ENCODE assay signal across 9 mouse cellular contexts in genomic region chr12:76293192-76293591, GRCm38 (mm10). TPM values are rescaled to one million over a fixed set of nuclear protein-coding genes. Genes with fewer than 3 reads are reported as not detected.
DNase-seq lines count a peak whose midpoint lies in the region; ATAC-seq and TF ChIP-seq lines count a peak whose summit lies in the region.
"Had no signal": no experiment of that assay in that cellular context is flagged by ENCODE, and none has a peak within 500 bp of the region (broad histone marks: within the 10 kb centered on the region; RNA-seq: fewer than 3 reads in every experiment).

No protein-coding gene starts in this region.

- DNase-seq in kidney, adult 18-20 months, result peak; percentile 60
- DNase-seq in adrenal gland, postnatal 14 days, result peak; percentile 81
- peak; percentile 73 for DNase-seq in embryonic facial prominence, embryonic 10.5 days (ENCODE audit: low spot score)
- DNase-seq in kidney, postnatal 25 days, result peak; percentile 67 to 81
- DNase-seq in thymus, postnatal 0 days (ENCODE audit: low spot score), result peak; percentile 25

- no peaks in the 10 kb centered on the region for H3K27me3 ChIP-seq in kidney, embryonic 14.5 days (ENCODE audit: control insufficient read depth, insufficient read depth, low read length)
- no peaks in the 10 kb centered on the region for H3K27me3 ChIP-seq in E14TG2a.4 (ENCODE audit: insufficient read depth, low read length)
- H3K27me3 ChIP-seq in embryonic facial prominence, embryonic 10.5 days (replicated peaks; ENCODE audit: low read depth, poor library complexity, severe bottlenecking), result no peaks in the 10 kb centered on the region
- H3K27me3 ChIP-seq: lung, embryonic 15.5 days had no signal

- H3K36me3 ChIP-seq in kidney, embryonic 14.5 days (ENCODE audit: control insufficient read depth, insufficient read depth, low read length), result peaks cover 79% of the 10 kb centered on the region
- H3K36me3 ChIP-seq in E14TG2a.4 (ENCODE audit: insufficient read depth, low read length), result peaks cover 98% of the 10 kb centered on the region
- peaks cover 98% of the 10 kb centered on the region for H3K36me3 ChIP-seq in embryonic facial prominence, embryonic 10.5 days (replicated peaks)

- H3K9ac ChIP-seq in kidney, embryonic 14.5 days (ENCODE audit: low read depth, low read length), result no peak overlapping the region
- H3K9ac ChIP-seq: lung, embryonic 15.5 days had no signal

- no peak overlapping the region for H3K27ac ChIP-seq in kidney, embryonic 14.5 days (ENCODE audit: low read depth, low read length)
- no peak overlapping the region for H3K27ac ChIP-seq in embryonic facial prominence, embryonic 10.5 days (replicated peaks)
- H3K27ac ChIP-seq: lung, embryonic 15.5 days had no signal

- H3K4me1 ChIP-seq in kidney, embryonic 14.5 days (ENCODE audit: control insufficient read depth, insufficient read depth, low read length), result no peaks in the 10 kb centered on the region
- H3K4me1 ChIP-seq in E14TG2a.4 (replicated peaks; ENCODE audit: low read depth, low read length), result peaks cover 44% of the 10 kb centered on the region
- no peaks in the 10 kb centered on the region for H3K4me1 ChIP-seq in embryonic facial prominence, embryonic 10.5 days
- H3K4me1 ChIP-seq: lung, embryonic 15.5 days had no signal

- TF ChIP-seq CTCF in E14TG2a.4 (conservative IDR thresholded peaks at IDR 0.05; ENCODE audit: low read length), result peak; percentile 83

- WGBS in kidney, embryonic 14.5 days, result 62% methylated on average over 7 of the region's 7 CpGs
- WGBS in embryonic facial prominence, embryonic 10.5 days, result 66% methylated on average over 7 of the region's 7 CpGs

- H3K9me3 ChIP-seq in kidney, embryonic 14.5 days (ENCODE audit: control insufficient read depth, low read length), result no peaks in the 10 kb centered on the region
- no peaks in the 10 kb centered on the region for H3K9me3 ChIP-seq in E14TG2a.4 (ENCODE audit: low read length)
- H3K9me3 ChIP-seq in embryonic facial prominence, embryonic 10.5 days, result no peaks in the 10 kb centered on the region
- H3K9me3 ChIP-seq: lung, embryonic 15.5 days had no signal

- no peak for ATAC-seq in kidney, embryonic 14.5 days (ENCODE audit: low FRiP score, low TSS enrichment)
- ATAC-seq in megakaryocyte-erythroid progenitor cell, adult 5-6 weeks (replicated peaks; ENCODE audit: low FRiP score, low TSS enrichment, poor library complexity, severe bottlenecking), result 0 out of 2 replicates have a peak, but pooled peaks have one; percentile 45

- no peak overlapping the region for H3K4me2 ChIP-seq in kidney, embryonic 14.5 days (replicated peaks; ENCODE audit: low read depth, low read length)
- H3K4me2 ChIP-seq: lung, embryonic 15.5 days had no signal

- no peak overlapping the region for H3K4me3 ChIP-seq in kidney, embryonic 14.5 days (ENCODE audit: low read length)
- no peak overlapping the region for H3K4me3 ChIP-seq in E14TG2a.4 (replicated peaks; ENCODE audit: low read length)
- no peak overlapping the region for H3K4me3 ChIP-seq in embryonic facial prominence, embryonic 10.5 days
- H3K4me3 ChIP-seq: lung, embryonic 15.5 days had no signal

RNA-seq across cellular contexts. Expression of gene Akap5, which starts 31.5 kb away (rescaled TPM):
- 0.96 and 1.7 TPM in 2 replicates for polyA plus RNA-seq in kidney, embryonic 14.5 days (2014; fragmentation: Nextera tagmentation; extraction: Ambion mirVana)
- total RNA-seq in adrenal gland, postnatal 14 days (2021), result 3.4 and 4.3 TPM in 2 replicates
- polyA plus RNA-seq in embryonic facial prominence, embryonic 10.5 days (2016; fragmentation: Nextera tagmentation; extraction: Ambion mirVana), result 2.3 and 2.7 TPM in 2 replicates
- 1.2 and 2.6 TPM in 2 replicates for total RNA-seq in megakaryocyte-erythroid progenitor cell, adult 5-6 weeks (2014; fragmentation: Nextera tagmentation)
- 2.1 and 4.8 TPM in 2 replicates for total RNA-seq in megakaryocyte-erythroid progenitor cell, adult 5-6 weeks (2017)
- 0.21 and 0.38 TPM in 2 replicates for polyA plus RNA-seq in thymus, postnatal 0 days (2015; fragmentation: Nextera tagmentation; extraction: Ambion mirVana)

RNA-seq across cellular contexts. Expression of gene Mthfd1, which starts 38.1 kb away (rescaled TPM):
- polyA plus RNA-seq in kidney, embryonic 14.5 days (2014; fragmentation: Nextera tagmentation; extraction: Ambion mirVana), result 58.1 and 102 TPM in 2 replicates
- total RNA-seq in adrenal gland, postnatal 14 days (2021), result 46.8 and 61.0 TPM in 2 replicates
- 106 and 117 TPM in 2 replicates for polyA plus RNA-seq in embryonic facial prominence, embryonic 10.5 days (2016; fragmentation: Nextera tagmentation; extraction: Ambion mirVana)
- total RNA-seq in megakaryocyte-erythroid progenitor cell, adult 5-6 weeks (2014; fragmentation: Nextera tagmentation), result 306 and 318 TPM in 2 replicates
- 467 and 637 TPM in 2 replicates for total RNA-seq in megakaryocyte-erythroid progenitor cell, adult 5-6 weeks (2017)
- 57.6 and 65.8 TPM in 2 replicates for polyA plus RNA-seq in thymus, postnatal 0 days (2015; fragmentation: Nextera tagmentation; extraction: Ambion mirVana)

RNA-seq across cellular contexts. Expression of gene Tex21, which starts 46.6 kb away (rescaled TPM):
- not detected in 2 replicates for polyA plus RNA-seq in kidney, embryonic 14.5 days (2014; fragmentation: Nextera tagmentation; extraction: Ambion mirVana)
- total RNA-seq in adrenal gland, postnatal 14 days (2021), result not detected in 2 replicates
- not detected in 2 replicates for polyA plus RNA-seq in embryonic facial prominence, embryonic 10.5 days (2016; fragmentation: Nextera tagmentation; extraction: Ambion mirVana)
- 2.0 TPM in 1 of 2 replicates, not detected in the other for total RNA-seq in megakaryocyte-erythroid progenitor cell, adult 5-6 weeks (2014; fragmentation: Nextera tagmentation)
- 1.9 and 2.9 TPM in 2 replicates for total RNA-seq in megakaryocyte-erythroid progenitor cell, adult 5-6 weeks (2017)
- 0.06 TPM in 1 of 2 replicates, not detected in the other for polyA plus RNA-seq in thymus, postnatal 0 days (2015; fragmentation: Nextera tagmentation; extraction: Ambion mirVana)
- polyA plus RNA-seq: lung, embryonic 15.5 days had no signal

Comparison
In these comparisons a context has a peak if more than half of its experiments do, and no peak if none do; other contexts are left out.
1. DNase-seq: peak in every context shown above with its lines; median percentile 81 in adrenal gland, postnatal 14 days; 74 in kidney, postnatal 25 days; 73 in embryonic facial prominence, embryonic 10.5 days; 60 in kidney, adult 18-20 months; 25 in thymus, postnatal 0 days.